Mouse (Mus musculus): ENCODE results near the gene Tns3. TPM values are rescaled to one million over a fixed set of nuclear protein-coding genes. Genes with fewer than 3 reads are reported as not detected.
A peak's percentile ranks its signal among the peaks of the same experiment; 100 is the strongest.

The Tns3 gene
- polyA plus RNA-seq, 1 experiment, result 57.4 TPM

- H3K27me3 ChIP-seq (ENCODE audit: control insufficient read depth, insufficient read depth, insufficient read length), result no peaks in the 10 kb centered on the region
- H3K79me3 ChIP-seq (ENCODE audit: low read depth), result peaks cover 7% of the 10 kb centered on the region
- no peak overlapping the region for H3ac ChIP-seq (ENCODE audit: control insufficient read depth, insufficient read length, low read depth)
- peaks cover 45% of the 10 kb centered on the region for H3K79me2 ChIP-seq (ENCODE audit: control insufficient read depth, insufficient read depth)
- TF ChIP-seq MYOD1 (IDR thresholded peaks at IDR 0.05; ENCODE audit: control insufficient read depth, insufficient read length, low read depth), result peak; percentile 68
- no peak for TF ChIP-seq FOSL1 (IDR thresholded peaks at IDR 0.05; ENCODE audit: insufficient read depth, low read length, poor library complexity, severe bottlenecking)
- TF ChIP-seq MAX (IDR thresholded peaks at IDR 0.05), result no peak
- H3K4me3 ChIP-seq (ENCODE audit: insufficient read depth, poor library complexity, severe bottlenecking), result no peak overlapping the region
- peaks cover 4% of the 10 kb centered on the region for H3K36me3 ChIP-seq (ENCODE audit: control insufficient read depth, insufficient read depth)
These were observed 107.3 kb downstream of the Tns3 start for GRCm38 (mm10) chr11:8557006-8557405.

GRCm38 (mm10) chr11:8551710-8552109, 112.6 kb downstream of the Tns3 start:
- peaks cover 9% of the 10 kb centered on the region for H3K79me3 ChIP-seq (ENCODE audit: low read depth)
- peaks cover 43% of the 10 kb centered on the region for H3K79me2 ChIP-seq (ENCODE audit: control insufficient read depth, insufficient read depth)
- no peaks in the 10 kb centered on the region for H3K27me3 ChIP-seq (ENCODE audit: control insufficient read depth, insufficient read depth, insufficient read length)
- no peak for TF ChIP-seq CTCF (IDR thresholded peaks at IDR 0.05; ENCODE audit: control insufficient read depth, insufficient read depth, insufficient read length)
- no peak for TF ChIP-seq CEBPB (IDR thresholded peaks at IDR 0.05; ENCODE audit: low read depth)
- no peak for TF ChIP-seq MAX (IDR thresholded peaks at IDR 0.05)
- no peak for TF ChIP-seq FOSL1 (IDR thresholded peaks at IDR 0.05; ENCODE audit: insufficient read depth, low read length, poor library complexity, severe bottlenecking)
- TF ChIP-seq MYOD1 (IDR thresholded peaks at IDR 0.05; ENCODE audit: control insufficient read depth, insufficient read length, low read depth), result no peak
- no peak for TF ChIP-seq USF1 (IDR thresholded peaks at IDR 0.05; ENCODE audit: low read depth)
- no peak for TF ChIP-seq MYOG (IDR thresholded peaks at IDR 0.05; ENCODE audit: control insufficient read depth, extremely low read depth, insufficient read length)
- no peak overlapping the region for H3K4me3 ChIP-seq (ENCODE audit: insufficient read depth, poor library complexity, severe bottlenecking)
- peaks cover 25% of the 10 kb centered on the region for H3K36me3 ChIP-seq (ENCODE audit: control insufficient read depth, insufficient read depth)
- no peak overlapping the region for H3ac ChIP-seq (ENCODE audit: control insufficient read depth, insufficient read length, low read depth)

- H3ac ChIP-seq (ENCODE audit: control insufficient read depth, insufficient read length, low read depth), result no peak overlapping the region
- no peak for TF ChIP-seq FOSL1 (IDR thresholded peaks at IDR 0.05; ENCODE audit: insufficient read depth, low read length, poor library complexity, severe bottlenecking)
- TF ChIP-seq CEBPB (IDR thresholded peaks at IDR 0.05; ENCODE audit: low read depth), result no peak
- TF ChIP-seq MAX (IDR thresholded peaks at IDR 0.05), result no peak
- no peak for TF ChIP-seq CTCF (IDR thresholded peaks at IDR 0.05; ENCODE audit: control insufficient read depth, insufficient read depth, insufficient read length)
- no peak for TF ChIP-seq MYOG (IDR thresholded peaks at IDR 0.05; ENCODE audit: control insufficient read depth, extremely low read depth, insufficient read length)
- no peak for TF ChIP-seq MYOD1 (IDR thresholded peaks at IDR 0.05; ENCODE audit: control insufficient read depth, insufficient read length, low read depth)
- no peak for TF ChIP-seq USF1 (IDR thresholded peaks at IDR 0.05; ENCODE audit: low read depth)
- no peaks in the 10 kb centered on the region for H3K27me3 ChIP-seq (ENCODE audit: control insufficient read depth, insufficient read depth, insufficient read length)
- H3K36me3 ChIP-seq (ENCODE audit: control insufficient read depth, insufficient read depth), result peaks cover 37% of the 10 kb centered on the region
- H3K4me3 ChIP-seq (ENCODE audit: insufficient read depth, poor library complexity, severe bottlenecking), result no peak overlapping the region
- peaks cover 4% of the 10 kb centered on the region for H3K79me3 ChIP-seq (ENCODE audit: low read depth)
- H3K79me2 ChIP-seq (ENCODE audit: control insufficient read depth, insufficient read depth), result peaks cover 5% of the 10 kb centered on the region
These were observed 116.7 kb downstream of the Tns3 start for GRCm38 (mm10) chr11:8547661-8548060.

GRCm38 (mm10) chr11:8545798-8546197, 118.5 kb downstream of the Tns3 start:
- Histone ChIP-seq H3K79me3 (ENCODE audit: low read depth) (no peaks in the 10 kb centered on the region), H3K4me3 (ENCODE audit: insufficient read depth, poor library complexity, severe bottlenecking) (no peak overlapping the region), H3K27me3 (ENCODE audit: control insufficient read depth, insufficient read depth, insufficient read length) (no peaks in the 10 kb centered on the region), H3K79me2 (ENCODE audit: control insufficient read depth, insufficient read depth) (no peaks in the 10 kb centered on the region), H3K36me3 (ENCODE audit: control insufficient read depth, insufficient read depth) (peaks cover 45% of the 10 kb centered on the region), H3ac (ENCODE audit: control insufficient read depth, insufficient read length, low read depth) (no peak overlapping the region)
- TF ChIP-seq MYOG (IDR thresholded peaks at IDR 0.05; ENCODE audit: control insufficient read depth, extremely low read depth, insufficient read length) (no peak), CEBPB (IDR thresholded peaks at IDR 0.05; ENCODE audit: low read depth) (no peak), MAX (IDR thresholded peaks at IDR 0.05) (peak; percentile 63), MYOD1 (IDR thresholded peaks at IDR 0.05; ENCODE audit: control insufficient read depth, insufficient read length, low read depth) (no peak), CTCF (IDR thresholded peaks at IDR 0.05; ENCODE audit: control insufficient read depth, insufficient read depth, insufficient read length) (peak; percentile 10)

GRCm38 (mm10) chr11:8544355-8544754, 120.0 kb downstream of the Tns3 start:
- no peaks in the 10 kb centered on the region for H3K79me2 ChIP-seq (ENCODE audit: control insufficient read depth, insufficient read depth)
- no peak overlapping the region for H3K4me3 ChIP-seq (ENCODE audit: insufficient read depth, poor library complexity, severe bottlenecking)
- H3K79me3 ChIP-seq (ENCODE audit: low read depth), result no peaks in the 10 kb centered on the region
- peaks cover 47% of the 10 kb centered on the region for H3K36me3 ChIP-seq (ENCODE audit: control insufficient read depth, insufficient read depth)
- TF ChIP-seq MYOD1 (IDR thresholded peaks at IDR 0.05; ENCODE audit: control insufficient read depth, insufficient read length, low read depth) (no peak), CEBPB (IDR thresholded peaks at IDR 0.05; ENCODE audit: low read depth) (no peak), CTCF (IDR thresholded peaks at IDR 0.05; ENCODE audit: control insufficient read depth, insufficient read depth, insufficient read length) (no peak), FOSL1 (IDR thresholded peaks at IDR 0.05; ENCODE audit: insufficient read depth, low read length, poor library complexity, severe bottlenecking) (no peak), MAX (IDR thresholded peaks at IDR 0.05) (no peak), MYOG (IDR thresholded peaks at IDR 0.05; ENCODE audit: control insufficient read depth, extremely low read depth, insufficient read length) (no peak), USF1 (IDR thresholded peaks at IDR 0.05; ENCODE audit: low read depth) (no peak)
- no peak overlapping the region for H3ac ChIP-seq (ENCODE audit: control insufficient read depth, insufficient read length, low read depth)
- H3K27me3 ChIP-seq (ENCODE audit: control insufficient read depth, insufficient read depth, insufficient read length), result no peaks in the 10 kb centered on the region

- Histone ChIP-seq H3K4me3 (ENCODE audit: insufficient read depth, poor library complexity, severe bottlenecking) (no peak overlapping the region), H3K79me2 (ENCODE audit: control insufficient read depth, insufficient read depth) (no peaks in the 10 kb centered on the region), H3K79me3 (ENCODE audit: low read depth) (no peaks in the 10 kb centered on the region), H3K27me3 (ENCODE audit: control insufficient read depth, insufficient read depth, insufficient read length) (no peaks in the 10 kb centered on the region), H3K36me3 (ENCODE audit: control insufficient read depth, insufficient read depth) (peaks cover 34% of the 10 kb centered on the region), H3ac (ENCODE audit: control insufficient read depth, insufficient read length, low read depth) (no peak overlapping the region)
- no peak for TF ChIP-seq CTCF (IDR thresholded peaks at IDR 0.05; ENCODE audit: control insufficient read depth, insufficient read depth, insufficient read length)
- TF ChIP-seq USF1 (IDR thresholded peaks at IDR 0.05; ENCODE audit: low read depth), result no peak
- TF ChIP-seq MYOG (IDR thresholded peaks at IDR 0.05; ENCODE audit: control insufficient read depth, extremely low read depth, insufficient read length), result no peak
- TF ChIP-seq FOSL1 (IDR thresholded peaks at IDR 0.05; ENCODE audit: insufficient read depth, low read length, poor library complexity, severe bottlenecking), result no peak
- TF ChIP-seq CEBPB (IDR thresholded peaks at IDR 0.05; ENCODE audit: low read depth), result no peak
- TF ChIP-seq MAX (IDR thresholded peaks at IDR 0.05), result no peak
- no peak for TF ChIP-seq MYOD1 (IDR thresholded peaks at IDR 0.05; ENCODE audit: control insufficient read depth, insufficient read length, low read depth)
These were observed 123.0 kb downstream of the Tns3 start for GRCm38 (mm10) chr11:8541222-8541815.

Data from C2C12 (cell line).